Mouse (Mus musculus) CH12.LX (cell line): ENCODE data around the gene Cap2.

ENCODE experiments used
- CHD2 ChIP-seq: IDR thresholded peaks from 2 replicates; pipeline ENCODE4 v1.6.1; 2011; ENCODE audit warnings: low read length, improper control_type of control experiment
- CTCF ChIP-seq, 2 experiments: IDR thresholded peaks in 1 of 2; conservative IDR thresholded peaks in 1 of 2; 2 replicates each; pipeline ENCODE4 v1.5.1; 2011 to 2012; ENCODE audit warnings: low read depth in 2 of 2, low read length in 2 of 2, improper control_type of control experiment in 1 of 2, inconsistent platforms in 1 of 2, mild to moderate bottlenecking in 1 of 2, moderate library complexity in 1 of 2
- EP300 ChIP-seq: IDR thresholded peaks from 2 replicates; pipeline ENCODE4 v1.6.1; 2011; ENCODE audit warnings: low read length, improper control_type of control experiment
- GABPA ChIP-seq: IDR thresholded peaks from 2 replicates; pipeline ENCODE4 v1.6.1; 2012; ENCODE audit warnings: low read depth, low read length, improper control_type of control experiment, inconsistent platforms; ENCODE audit not compliant: insufficient replicate concordance
- JUN ChIP-seq: IDR thresholded peaks from 2 replicates; pipeline ENCODE4 v1.6.1; 2011; ENCODE audit warnings: low read depth, mild to moderate bottlenecking, low read length, improper control_type of control experiment, moderate library complexity; ENCODE audit not compliant: insufficient read depth
- MAX ChIP-seq: IDR thresholded peaks from 2 replicates; pipeline ENCODE4 v1.6.1; 2011; ENCODE audit warnings: low read length, improper control_type of control experiment
- MEF2A ChIP-seq: IDR thresholded peaks from 2 replicates; pipeline ENCODE4 v1.6.1; 2014; ENCODE audit warnings: low read depth, mild to moderate bottlenecking, inconsistent platforms, low read length, improper control_type of control experiment, borderline replicate concordance
- POLR2A ChIP-seq: IDR thresholded peaks from 2 replicates; pipeline ENCODE4 v1.6.1; 2011; ENCODE audit warnings: low read depth, mild to moderate bottlenecking, improper control_type of control experiment, low read length
- POLR2AphosphoS2 ChIP-seq: IDR thresholded peaks from 2 replicates; pipeline ENCODE4 v1.6.1; 2011; ENCODE audit warnings: low read depth, low read length, improper control_type of control experiment
- RAD21 ChIP-seq: IDR thresholded peaks from 2 replicates; pipeline ENCODE4 v1.6.1; 2011; ENCODE audit warnings: low read depth, mild to moderate bottlenecking, low read length, improper control_type of control experiment, moderate library complexity
- UBTF ChIP-seq: IDR thresholded peaks from 2 replicates; pipeline ENCODE4 v1.6.1; 2012; ENCODE audit warnings: low read depth, mild to moderate bottlenecking, inconsistent platforms, low read length, improper control_type of control experiment, moderate library complexity
- USF1 ChIP-seq: IDR thresholded peaks from 2 replicates; pipeline ENCODE4 v1.6.1; 2014; ENCODE audit warnings: low read depth, mild to moderate bottlenecking, inconsistent platforms, low read length, improper control_type of control experiment
- ZNF384 ChIP-seq: IDR thresholded peaks from 2 replicates; pipeline ENCODE4 v1.6.1; 2012; ENCODE audit warnings: low read depth, low read length, improper control_type of control experiment, inconsistent platforms

DNA sequence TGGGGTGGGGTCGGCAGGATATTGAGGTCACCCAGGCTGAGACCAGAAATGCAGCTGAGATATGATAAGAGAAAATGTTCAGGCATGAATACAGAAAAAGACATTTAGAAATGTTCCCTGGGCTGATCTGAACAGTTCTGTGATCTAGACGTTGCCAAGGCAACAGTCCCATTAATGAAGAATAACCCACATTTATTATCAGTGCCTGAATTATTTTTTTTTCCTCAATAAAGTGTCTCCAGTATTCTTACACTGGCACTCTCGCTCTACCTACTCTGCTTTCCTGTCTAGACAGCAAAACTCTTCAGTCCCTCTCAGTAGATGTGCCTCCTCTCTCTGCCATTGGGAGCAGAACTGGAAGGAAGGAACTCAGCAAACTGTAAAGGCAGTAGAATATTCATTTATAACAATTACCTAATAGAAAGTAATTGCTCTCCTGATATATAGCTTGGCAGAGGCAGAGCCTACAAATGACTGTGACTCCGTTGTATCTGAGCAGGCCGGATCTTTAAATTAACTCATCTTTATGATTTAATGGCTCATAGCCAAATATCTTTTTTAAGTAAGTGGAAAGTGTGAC is 47.0 kb downstream of the Cap2 start:
- TF ChIP-seq CHD2 (no peak), UBTF (no peak), ZNF384 (no peak), USF1 (no peak), EP300 (no peak), POLR2A (no peak), MAX (no peak), RAD21 (no peak), POLR2AphosphoS2 (no peak), GABPA (no peak), CTCF (conservative IDR thresholded peaks at IDR 0.05 in 1 of 2, IDR thresholded peaks at IDR 0.05 in 1 of 2; ENCODE audit: low read depth in 2 of 2, low read length in 2 of 2) (no peak), MEF2A (no peak), JUN (no peak)
